Mouse (Mus musculus) lung, embryonic 16.5 days (tissue): ENCODE data around the gene Lrpap1. TPM values are rescaled to one million over a fixed set of nuclear protein-coding genes. Genes with fewer than 3 reads are reported as not detected.

ENCODE experiments used
- ATAC-seq: fragments of 200-750 bp; cut with Nextera tagmentation; 2 replicates; pipeline ENCODE4 v1.8.0; 2017; ENCODE audit warnings: low read depth, mild to moderate bottlenecking, moderate library complexity
- H3K27ac ChIP-seq: fragments of 300-500 bp; sonication (generic); 2 replicates; pipeline ENCODE4 v1.5.1; 2014; ENCODE audit warnings: mild to moderate bottlenecking, control low read depth, low read length
- H3K27me3 ChIP-seq: fragments of 300-500 bp; sonication (generic); 2 replicates; pipeline ENCODE4 v1.6.1; 2014; ENCODE audit warnings: low read depth, low read length, mixed read lengths; ENCODE audit not compliant: control insufficient read depth, insufficient read depth
- H3K36me3 ChIP-seq: fragments of 300-500 bp; sonication (generic); 2 replicates; pipeline ENCODE4 v1.6.1; 2014; ENCODE audit warnings: low read length; ENCODE audit not compliant: control insufficient read depth, insufficient read depth
- H3K4me1 ChIP-seq: fragments of 300-500 bp; sonication (generic); replicated peaks from 2 replicates; pipeline ENCODE4 v1.6.1; 2014; ENCODE audit warnings: low read length, mixed read lengths; ENCODE audit not compliant: control insufficient read depth, insufficient read depth
- H3K4me2 ChIP-seq: fragments of 300-500 bp; sonication (generic); 2 replicates; pipeline ENCODE4 v1.6.1; 2014; ENCODE audit warnings: low read depth, low read length, control low read depth
- H3K4me3 ChIP-seq: fragments of 300-500 bp; sonication (generic); 2 replicates; pipeline ENCODE4 v1.5.1; 2014; ENCODE audit warnings: mild to moderate bottlenecking, low read length, control low read depth
- H3K9ac ChIP-seq: fragments of 300-500 bp; sonication (generic); 2 replicates; pipeline ENCODE4 v1.6.1; 2014; ENCODE audit warnings: low read length, control low read depth
- H3K9me3 ChIP-seq: fragments of 300-500 bp; sonication (generic); 2 replicates; pipeline ENCODE4 v1.6.1; 2016; ENCODE audit warnings: low read length; ENCODE audit not compliant: control insufficient read depth
- WGBS: fragments of 180-500 bp; shearing (Covaris S2); extraction: QIAGEN DNeasy Blood & Tissue Kit; methylation state at CpG from one replicate; pipeline ENCODE4 v1.1.7; 2014; 5-methylcytosine and 5-hydroxymethylcytosine counted together
- polyA plus RNA-seq: library from polyadenylated mRNA; unstranded; fragments of >200 nt; fragmentation: Nextera tagmentation; extraction: Ambion mirVana; gene quantifications from 2 replicates; pipeline ENCODE4 v1.2.1, GENCODE M21; 2015

The Lrpap1 gene
- polyA plus RNA-seq, result 171 and 172 TPM in 2 replicates

DNA sequence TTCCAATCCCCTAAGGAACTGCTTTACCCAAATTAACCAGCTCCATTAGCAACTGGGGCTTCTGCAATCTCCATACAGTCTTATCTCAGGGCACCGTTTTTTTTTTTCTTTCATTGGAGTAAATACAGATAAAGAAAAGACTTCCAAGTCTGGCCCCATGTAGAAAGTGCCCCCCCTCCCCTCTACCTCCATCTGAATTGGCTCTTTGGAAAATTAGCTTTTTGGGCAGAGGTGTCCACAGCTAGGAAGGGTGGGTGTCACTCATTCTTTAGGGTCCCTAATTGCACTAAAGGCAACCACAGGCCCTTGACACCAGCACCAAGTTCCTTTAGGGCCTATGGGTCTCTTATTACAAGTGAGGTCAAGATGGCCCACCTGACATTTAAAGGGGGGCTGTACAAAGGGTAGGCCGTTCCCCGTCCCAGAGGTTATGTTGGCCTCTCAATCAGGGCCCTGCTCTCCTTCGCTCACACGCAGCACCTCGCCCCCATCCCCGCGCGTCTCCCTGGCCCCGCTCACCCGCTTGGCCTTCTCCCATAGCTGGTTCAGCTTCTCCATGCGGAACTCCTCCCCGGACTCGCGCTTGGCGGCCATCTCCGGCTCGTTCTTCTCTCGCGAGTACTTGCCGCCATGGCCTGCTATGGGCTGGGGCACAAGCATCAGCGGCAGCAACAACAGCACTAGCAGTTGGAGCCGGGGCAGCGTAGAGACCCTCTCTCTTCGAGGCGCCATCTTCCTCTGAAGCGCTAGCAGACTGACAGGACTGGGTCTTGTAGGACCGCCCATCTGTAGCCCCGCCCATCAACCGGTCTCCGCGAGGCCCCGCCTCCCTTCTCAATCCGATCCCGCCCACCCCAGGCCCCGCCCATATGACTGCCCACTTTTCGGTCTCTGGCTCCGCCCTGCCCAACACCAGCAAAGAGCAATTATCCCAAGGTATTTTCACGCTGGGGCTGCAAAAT, at the start of gene Lrpap1:
Gene Lrpap1, minus strand, starts transcription at position 807 of the 962 bp plus-strand sequence.
- WGBS, result under 1% methylated on average over 39 of the region's 39 CpGs
- Histone ChIP-seq H3K4me3 (peak within 1 kb of the TSS; percentile 92), H3K36me3 (peaks cover 10% of the 10 kb centered on the region; the same call in 1 of the 2 replicates), H3K4me2 (peak within 1 kb of the TSS; percentile 85), H3K9me3 (no peaks in the 10 kb centered on the region), H3K9ac (peak within 1 kb of the TSS; percentile 83), H3K27me3 (no peaks in the 10 kb centered on the region), H3K4me1 (peaks cover 21% of the 10 kb centered on the region), H3K27ac (peak within 1 kb of the TSS; percentile 80)
- peak; percentile 98 for ATAC-seq

DNA sequence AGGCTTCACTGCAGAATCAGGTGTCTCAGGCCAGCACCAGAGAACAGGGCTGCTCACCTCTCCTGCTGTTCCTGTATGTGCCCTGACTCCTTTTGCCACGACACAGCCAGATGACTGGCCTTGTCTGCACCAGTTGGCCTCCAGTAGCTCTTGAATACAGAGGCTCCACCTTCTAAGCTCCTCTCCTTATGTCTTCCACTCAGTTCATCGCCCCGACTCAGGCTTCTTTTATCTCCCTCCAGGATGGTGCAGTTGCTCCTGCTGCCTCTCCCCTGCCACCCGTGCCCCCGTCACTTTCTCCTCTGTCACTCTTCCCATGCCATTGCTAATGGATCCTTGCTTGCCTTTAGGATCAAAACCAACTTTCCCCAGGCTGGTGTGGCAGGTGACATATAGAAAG, 44.4 kb upstream of the Lrpap1 start:
- no peaks in the 10 kb centered on the region for H3K4me1 ChIP-seq
- no peaks in the 10 kb centered on the region for H3K36me3 ChIP-seq
- H3K27me3 ChIP-seq, result no peaks in the 10 kb centered on the region
- WGBS, result 73% methylated on average over 5 of the region's 5 CpGs
- ATAC-seq, result no peak
- H3K4me3 ChIP-seq, result no peak overlapping the region
- H3K4me2 ChIP-seq, result no peak overlapping the region
- H3K9me3 ChIP-seq, result no peaks in the 10 kb centered on the region
- no peak overlapping the region for H3K9ac ChIP-seq
- H3K27ac ChIP-seq, result no peak overlapping the region

DNA sequence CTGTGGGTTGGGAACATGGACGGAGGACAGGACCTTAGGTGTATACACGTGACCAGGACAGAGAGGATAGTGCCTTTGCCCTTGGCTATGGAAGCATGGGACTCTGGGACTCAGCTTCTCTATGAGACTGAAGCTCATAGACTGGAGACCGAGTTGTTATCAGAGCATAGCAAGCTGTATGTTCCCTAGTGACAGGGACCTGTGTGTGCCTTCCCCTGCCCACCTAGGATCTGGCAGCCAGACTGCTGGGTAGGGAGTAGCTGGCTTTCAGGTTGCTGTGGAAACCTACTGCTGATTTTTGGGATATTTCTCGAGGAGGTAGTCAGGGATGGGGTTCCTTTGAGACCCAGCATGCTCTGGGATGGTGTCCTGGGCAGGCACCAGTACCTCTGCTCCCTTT, 44.0 kb upstream of the Lrpap1 start:
- 70% methylated on average over 4 of the region's 4 CpGs for WGBS
- H3K4me1 ChIP-seq, result no peaks in the 10 kb centered on the region
- H3K4me3 ChIP-seq, result no peak overlapping the region
- ATAC-seq, result no peak
- H3K4me2 ChIP-seq, result no peak overlapping the region
- no peaks in the 10 kb centered on the region for H3K9me3 ChIP-seq
- H3K27me3 ChIP-seq, result no peaks in the 10 kb centered on the region
- H3K9ac ChIP-seq, result no peak overlapping the region
- H3K36me3 ChIP-seq, result no peaks in the 10 kb centered on the region
- H3K27ac ChIP-seq, result no peak overlapping the region

DNA sequence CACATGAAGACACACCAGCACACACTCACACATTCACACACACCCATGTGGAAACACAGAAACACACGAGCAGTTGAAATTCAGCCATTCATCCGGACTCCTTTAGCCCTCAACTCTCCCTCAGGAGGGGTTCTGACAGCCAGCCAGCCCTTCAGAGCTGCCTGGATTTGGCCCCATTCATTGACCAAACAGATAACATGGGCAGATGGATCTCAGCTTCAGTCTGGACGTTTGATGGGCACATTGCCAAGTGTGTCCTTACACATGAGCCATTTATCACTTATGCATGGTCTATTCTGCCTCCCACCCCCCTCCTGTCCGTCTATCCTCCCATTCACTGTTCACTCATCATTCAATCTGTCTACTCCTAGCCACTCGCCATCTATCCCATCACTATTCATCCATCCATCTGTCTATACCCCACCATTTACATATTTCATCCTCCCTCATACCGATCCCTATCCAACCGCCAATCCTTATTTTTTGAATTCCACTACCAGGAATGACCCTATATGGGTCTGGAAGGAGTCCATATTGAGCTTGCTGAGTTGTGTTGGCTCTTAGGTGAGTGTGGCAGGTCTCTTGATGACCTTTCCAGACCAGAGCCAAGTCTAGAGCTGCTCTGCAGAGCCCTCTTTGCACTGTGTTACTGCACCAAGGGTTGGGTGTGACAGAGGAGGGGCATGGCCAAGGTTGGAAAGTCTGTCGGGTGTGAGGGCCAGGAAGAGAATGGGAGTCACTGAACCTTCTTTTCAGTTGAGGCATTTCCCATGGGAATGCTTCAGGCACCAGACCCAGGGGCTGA, 42.6 kb upstream of the Lrpap1 start:
- no peak overlapping the region for H3K27ac ChIP-seq
- no peaks in the 10 kb centered on the region for H3K9me3 ChIP-seq
- H3K4me1 ChIP-seq, result no peaks in the 10 kb centered on the region; the same call in 1 of the 2 replicates
- 38% methylated on average over 8 of the region's 8 CpGs for WGBS
- H3K9ac ChIP-seq, result no peak overlapping the region
- no peaks in the 10 kb centered on the region for H3K27me3 ChIP-seq
- no peak overlapping the region for H3K4me2 ChIP-seq
- no peaks in the 10 kb centered on the region for H3K36me3 ChIP-seq
- no peak for ATAC-seq
- H3K4me3 ChIP-seq, result no peak overlapping the region

DNA sequence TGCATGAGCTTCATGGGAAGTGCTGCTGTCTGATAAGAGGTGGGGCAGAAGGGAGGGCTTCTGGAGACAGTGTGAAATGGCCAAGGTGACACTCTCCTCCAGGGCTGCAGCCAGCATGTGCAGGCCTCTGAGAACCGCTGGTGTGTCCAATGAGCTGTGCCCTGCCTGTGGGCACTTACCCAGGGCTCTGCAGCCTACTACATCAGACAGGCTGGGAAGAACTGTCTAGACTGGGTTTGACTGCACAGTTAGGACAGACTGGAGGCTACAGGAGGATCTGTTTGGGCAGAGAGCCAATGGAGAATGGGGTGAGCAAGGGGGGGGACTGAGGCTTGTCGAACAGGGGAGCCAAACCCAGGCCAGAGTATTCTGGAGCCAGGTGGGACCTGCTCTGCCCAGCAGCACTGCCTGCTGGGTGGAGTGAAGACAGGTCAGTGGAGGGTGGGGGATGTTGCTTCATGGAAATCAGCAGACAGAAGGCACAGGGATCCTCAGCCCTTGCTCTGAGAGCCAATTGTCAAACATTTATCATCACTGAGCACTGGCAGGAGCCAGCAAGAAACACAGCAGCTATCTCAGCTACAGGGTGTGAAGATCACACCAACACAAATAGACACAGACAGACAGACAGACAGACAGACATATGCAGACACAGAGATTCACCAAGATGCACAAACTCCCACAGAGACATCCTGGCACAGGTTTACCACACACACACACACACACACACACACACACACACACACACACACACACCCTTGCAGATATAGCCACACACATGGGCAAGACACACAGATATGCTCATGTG, 41.8 kb upstream of the Lrpap1 start:
- Histone ChIP-seq H3K9me3 (no peaks in the 10 kb centered on the region), H3K4me2 (no peak overlapping the region), H3K4me1 (no peaks in the 10 kb centered on the region; the same call in 1 of the 2 replicates), H3K36me3 (no peaks in the 10 kb centered on the region), H3K9ac (no peak overlapping the region), H3K27ac (no peak overlapping the region), H3K4me3 (no peak overlapping the region), H3K27me3 (no peaks in the 10 kb centered on the region)
- 8% methylated on average over 2 of the region's 2 CpGs for WGBS
- 0 out of 2 replicates have a peak, but pooled peaks have one; percentile 15 for ATAC-seq

DNA sequence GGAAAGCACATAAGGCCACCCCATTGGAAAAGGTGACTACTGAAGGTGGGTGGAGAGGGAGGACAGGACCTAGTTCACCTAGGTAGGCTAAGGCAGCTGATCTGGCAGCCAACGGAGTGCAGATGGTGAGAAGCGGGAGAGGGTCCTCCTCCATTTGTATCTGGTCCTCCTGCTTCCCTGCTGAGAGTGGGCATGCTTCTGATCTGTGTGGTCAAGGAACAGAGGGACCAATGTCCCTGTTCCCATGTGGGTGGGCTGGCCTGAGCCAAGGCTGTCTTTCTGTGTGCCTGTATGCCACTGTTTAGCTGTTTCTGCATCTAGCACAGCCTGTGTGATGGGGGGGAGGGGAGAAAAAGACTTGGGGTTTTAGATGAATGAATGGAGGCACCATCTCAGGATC, 41.2 kb upstream of the Lrpap1 start:
- H3K4me2 ChIP-seq, result no peak overlapping the region
- 86% methylated on average over 2 of the region's 2 CpGs for WGBS
- H3K27ac ChIP-seq, result no peak overlapping the region
- H3K36me3 ChIP-seq, result no peaks in the 10 kb centered on the region
- H3K9me3 ChIP-seq, result no peaks in the 10 kb centered on the region
- H3K4me1 ChIP-seq, result no peaks in the 10 kb centered on the region; the same call in 1 of the 2 replicates
- ATAC-seq, result 0 out of 2 replicates have a peak, but pooled peaks have one; percentile 3
- no peak overlapping the region for H3K4me3 ChIP-seq
- no peak overlapping the region for H3K9ac ChIP-seq
- H3K27me3 ChIP-seq, result no peaks in the 10 kb centered on the region

DNA sequence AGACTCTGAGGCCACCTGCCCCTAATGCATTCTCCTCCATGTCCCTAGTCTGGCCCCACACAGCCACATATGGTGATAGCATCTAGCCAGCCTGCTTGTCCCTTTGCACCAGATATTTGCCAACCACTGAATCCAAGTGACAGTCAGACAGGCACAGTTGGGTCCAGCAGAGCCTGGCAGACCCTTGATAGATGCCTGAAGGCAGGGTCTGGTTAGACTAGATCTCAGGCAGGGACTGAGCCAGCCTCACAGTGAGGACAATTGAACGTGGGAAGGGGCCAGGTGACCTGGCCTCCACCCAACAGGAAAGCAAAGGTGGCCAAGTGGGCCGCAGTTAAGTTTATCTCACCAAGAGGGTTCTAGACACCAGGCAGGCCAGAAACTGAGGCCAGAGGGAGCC, 39.1 kb upstream of the Lrpap1 start:
- H3K27me3 ChIP-seq, result no peaks in the 10 kb centered on the region
- no peak overlapping the region for H3K4me3 ChIP-seq
- no peak for ATAC-seq
- H3K4me2 ChIP-seq, result no peak overlapping the region
- no peaks in the 10 kb centered on the region for H3K36me3 ChIP-seq
- 69% methylated on average over 2 of the region's 2 CpGs for WGBS
- no peak overlapping the region for H3K27ac ChIP-seq
- no peaks in the 10 kb centered on the region; the same call in 1 of the 2 replicates for H3K4me1 ChIP-seq
- no peak overlapping the region for H3K9ac ChIP-seq
- no peaks in the 10 kb centered on the region for H3K9me3 ChIP-seq

DNA sequence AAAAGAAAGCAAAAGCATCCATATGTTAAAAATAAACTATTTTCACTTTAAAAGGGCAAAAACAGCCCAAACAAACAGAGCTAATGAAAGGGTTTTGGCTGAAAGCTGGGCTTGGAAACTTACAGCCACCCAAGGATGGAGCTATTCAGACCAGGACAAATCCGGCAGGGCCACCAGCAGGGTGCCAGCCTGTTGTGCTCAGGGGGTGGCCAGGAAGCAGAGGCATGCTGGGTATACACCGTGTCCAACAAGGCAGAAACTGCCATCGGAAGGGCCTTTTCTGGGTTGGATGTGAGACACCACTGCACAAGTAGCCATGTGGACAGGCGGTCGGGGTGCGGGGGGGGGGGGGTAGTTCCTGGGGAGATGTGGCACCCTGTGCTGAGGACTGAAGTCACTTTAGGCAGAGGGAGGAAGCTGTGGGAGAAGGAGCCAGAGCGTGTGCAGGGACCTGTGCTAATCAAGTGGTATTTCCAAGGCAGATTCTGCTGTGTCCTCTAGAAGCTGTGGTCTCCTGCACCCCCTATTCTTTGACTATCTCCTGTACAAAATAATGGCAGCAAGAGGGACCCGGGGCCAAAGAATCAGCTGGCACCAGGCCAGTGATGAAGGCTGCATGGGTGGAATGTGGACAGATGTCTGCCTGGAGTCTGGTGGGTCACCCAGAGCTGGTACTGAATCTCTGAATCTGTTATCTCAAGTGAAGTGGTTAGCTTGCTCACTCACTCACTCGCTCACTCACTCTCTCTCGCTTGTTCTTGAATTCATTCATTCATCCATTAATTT, 38.1 kb upstream of the Lrpap1 start:
- no peak for ATAC-seq
- H3K4me1 ChIP-seq, result no peaks in the 10 kb centered on the region; the same call in none of the 2 replicates
- H3K36me3 ChIP-seq, result no peaks in the 10 kb centered on the region
- no peak overlapping the region for H3K4me2 ChIP-seq
- H3K27me3 ChIP-seq, result no peaks in the 10 kb centered on the region
- no peak overlapping the region for H3K27ac ChIP-seq
- H3K9ac ChIP-seq, result no peak overlapping the region
- no peaks in the 10 kb centered on the region for H3K9me3 ChIP-seq
- 53% methylated on average over 10 of the region's 10 CpGs for WGBS
- no peak overlapping the region for H3K4me3 ChIP-seq
